Mouse (Mus musculus) midbrain, embryonic 15.5 days (tissue): Measurements from ENCODE around the gene Gm17509. TPM values are rescaled to one million over a fixed set of nuclear protein-coding genes. Genes with fewer than 3 reads are reported as not detected.
A peak's percentile ranks its signal among the peaks of the same experiment; 100 is the strongest.

Experiments
- ATAC-seq: fragments of 200-750 bp; cut with Nextera tagmentation; replicated peaks from 2 replicates; pipeline ENCODE4 v1.8.0; 2017; ENCODE audit warnings: moderate TSS enrichment
- H3K27ac ChIP-seq: fragments of 300-500 bp; sonication (generic); 2 replicates; pipeline ENCODE4 v1.5.1; 2015; ENCODE audit warnings: mild to moderate bottlenecking, inconsistent platforms
- H3K27me3 ChIP-seq: fragments of 300-500 bp; sonication (generic); replicated peaks from 2 replicates; pipeline ENCODE4 v1.6.1; 2015; ENCODE audit warnings: inconsistent platforms
- H3K36me3 ChIP-seq: fragments of 300-500 bp; sonication (generic); replicated peaks from 2 replicates; pipeline ENCODE4 v1.6.1; 2015; ENCODE audit warnings: inconsistent platforms
- H3K4me1 ChIP-seq: fragments of 300-500 bp; sonication (generic); 2 replicates; pipeline ENCODE4 v1.6.1; 2015; ENCODE audit warnings: inconsistent platforms
- H3K4me2 ChIP-seq: fragments of 300-500 bp; sonication (generic); 2 replicates; pipeline ENCODE4 v1.6.1; 2015; ENCODE audit warnings: inconsistent platforms, mild to moderate bottlenecking, moderate library complexity
- H3K4me3 ChIP-seq: fragments of 300-500 bp; sonication (generic); 2 replicates; pipeline ENCODE4 v1.5.1; 2015; ENCODE audit warnings: mild to moderate bottlenecking, inconsistent platforms
- H3K9ac ChIP-seq: fragments of 300-500 bp; sonication (generic); 2 replicates; pipeline ENCODE4 v1.6.1; 2015; ENCODE audit warnings: mild to moderate bottlenecking, inconsistent platforms
- H3K9me3 ChIP-seq: fragments of 300-500 bp; sonication (generic); 2 replicates; pipeline ENCODE4 v1.6.1; 2016; ENCODE audit warnings: inconsistent platforms
- WGBS: fragments of 180-500 bp; shearing (Covaris S2); methylation state at CpG from one replicate; pipeline ENCODE4 v1.1.7; 2015; ENCODE audit warnings: mixed read lengths; 5-methylcytosine and 5-hydroxymethylcytosine counted together
- polyA plus RNA-seq: library from polyadenylated mRNA; unstranded; fragments of >200 nt; fragmentation: Nextera tagmentation; extraction: Ambion mirVana; gene quantifications from 2 replicates; pipeline ENCODE4 v1.2.1, GENCODE M21; 2015

Gm17509 gene
- polyA plus RNA-seq, 1 experiment from 2014 or later: 0.46 TPM

DNA sequence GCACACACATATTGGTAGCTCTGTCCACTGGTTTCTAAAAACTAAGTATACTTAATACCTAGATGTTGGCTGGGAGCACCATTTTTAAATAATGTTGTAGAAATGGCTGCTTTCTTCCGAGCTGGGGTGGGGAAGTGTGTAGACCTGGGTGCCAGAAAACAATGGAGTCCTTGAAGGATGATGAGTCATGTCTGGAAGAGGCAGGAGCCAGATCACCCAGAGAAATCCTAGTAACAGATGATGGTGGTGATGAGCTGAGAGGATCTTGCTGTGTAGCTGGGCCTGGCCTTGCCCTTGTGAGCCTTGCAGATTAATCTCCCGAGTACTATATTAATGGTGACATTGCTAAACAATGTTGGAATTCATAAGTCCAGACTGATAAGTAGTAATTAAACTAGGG is 4.0 kb upstream of the Gm17509 start:
- no peak for ATAC-seq
- 75% methylated on average over 2 of the region's 2 CpGs for WGBS
- Histone ChIP-seq H3K4me1 (peaks cover 15% of the 10 kb centered on the region), H3K27me3 (0 out of 2 replicates have a peak, but pooled peaks cover 5% of the 10 kb centered on the region), H3K4me3 (no peak overlapping the region), H3K9me3 (no peaks in the 10 kb centered on the region), H3K4me2 (no peak overlapping the region), H3K9ac (no peak overlapping the region), H3K36me3 (no peaks in the 10 kb centered on the region), H3K27ac (no peak overlapping the region)

DNA sequence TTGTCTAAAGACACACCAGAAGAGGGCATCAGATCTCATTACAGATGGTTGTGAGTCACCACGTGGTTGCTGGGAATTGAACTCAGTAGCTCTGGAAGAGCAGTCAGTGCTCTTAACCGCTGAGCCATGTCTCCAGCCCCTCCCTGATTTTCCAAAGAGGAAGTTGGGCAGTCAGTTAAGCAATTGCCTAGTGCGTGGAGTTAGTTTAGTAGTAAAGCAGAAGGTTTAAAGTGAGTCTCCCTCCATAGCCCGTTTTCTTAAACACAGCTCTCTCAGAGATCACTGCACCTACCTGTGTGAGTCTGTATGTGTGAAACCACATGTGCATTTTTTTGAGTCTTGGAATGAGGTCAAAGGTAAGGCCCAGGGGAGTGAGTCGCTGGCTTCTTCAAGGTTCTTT is 2.2 kb upstream of the Gm17509 start:
- Histone ChIP-seq H3K27ac (no peak overlapping the region), H3K4me3 (no peak overlapping the region), H3K9me3 (no peaks in the 10 kb centered on the region), H3K36me3 (no peaks in the 10 kb centered on the region), H3K4me1 (peaks cover 18% of the 10 kb centered on the region), H3K9ac (no peak overlapping the region), H3K4me2 (no peak overlapping the region), H3K27me3 (0 out of 2 replicates have a peak, but pooled peaks cover 5% of the 10 kb centered on the region)
- 49% methylated on average over 5 of the region's 5 CpGs for WGBS
- no peak for ATAC-seq

DNA sequence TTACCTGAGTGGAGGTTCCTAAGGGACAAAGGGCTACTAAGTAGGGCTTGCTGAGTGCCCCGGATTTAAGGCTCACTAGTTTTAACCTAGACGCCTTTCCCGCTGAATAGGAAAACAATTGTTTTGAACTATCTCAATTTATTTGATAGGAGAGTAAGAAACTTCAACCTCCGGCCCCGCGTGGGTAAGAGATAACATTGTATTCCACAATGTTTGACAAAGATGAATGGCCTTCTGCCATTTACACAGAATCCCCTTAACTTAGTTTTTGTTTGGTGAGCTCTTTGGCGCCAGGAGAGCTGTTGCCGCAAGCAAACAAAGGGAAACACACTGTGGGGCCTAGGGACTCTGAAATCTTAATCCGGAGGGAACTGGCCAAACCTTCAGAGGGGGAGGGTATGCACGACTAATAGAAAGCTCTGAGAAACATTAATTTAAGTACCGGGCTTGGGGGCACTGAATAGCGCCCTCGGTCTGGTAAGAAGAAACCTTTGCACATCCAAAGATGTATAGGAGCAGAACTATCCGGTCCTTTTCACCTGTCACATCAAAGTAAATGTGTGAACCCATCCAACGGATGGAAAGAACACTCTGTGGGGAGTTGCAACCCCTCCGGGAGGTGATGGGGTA is 889 bp downstream of the Gm17509 start:
- peak overlapping the region; percentile 84 for H3K4me2 ChIP-seq
- no peak; the same call in 1 of the 2 replicates for ATAC-seq
- H3K36me3 ChIP-seq: no peaks in the 10 kb centered on the region
- peaks cover 23% of the 10 kb centered on the region for H3K4me1 ChIP-seq
- peak overlapping the region; percentile 82 for H3K27ac ChIP-seq
- WGBS: 2% methylated on average over 16 of the region's 16 CpGs
- no peaks in the 10 kb centered on the region for H3K9me3 ChIP-seq
- H3K27me3 ChIP-seq: 0 out of 2 replicates have a peak, but pooled peaks cover 5% of the 10 kb centered on the region
- H3K4me3 ChIP-seq: peak overlapping the region; percentile 89
- peak overlapping the region; percentile 89 for H3K9ac ChIP-seq

- Histone ChIP-seq H3K36me3 (no peaks in the 10 kb centered on the region), H3K4me2 (no peak overlapping the region), H3K27ac (no peak overlapping the region), H3K4me3 (no peak overlapping the region), H3K9ac (no peak overlapping the region), H3K4me1 (peaks cover 23% of the 10 kb centered on the region), H3K9me3 (no peaks in the 10 kb centered on the region), H3K27me3 (0 out of 2 replicates have a peak, but pooled peaks cover 5% of the 10 kb centered on the region)
- no peak for ATAC-seq
- 89% methylated on average over 2 of the region's 2 CpGs for WGBS
These were observed 2.8 kb downstream of the Gm17509 start for GRCm38 (mm10) chr13:117218092-117218491.

- ATAC-seq: no peak
- WGBS: 68% methylated on average over 11 of the region's 11 CpGs
These were observed 3.3 kb downstream of the Gm17509 start for GRCm38 (mm10) chr13:117217621-117218020.

GRCm38 (mm10) chr13:117216752-117217363 is 4.0 kb downstream of the Gm17509 start:
- 19% methylated on average over 9 of the region's 9 CpGs for WGBS
- Histone ChIP-seq H3K9me3 (no peaks in the 10 kb centered on the region), H3K9ac (no peak overlapping the region), H3K4me2 (no peak overlapping the region), H3K4me3 (no peak overlapping the region), H3K36me3 (no peaks in the 10 kb centered on the region), H3K4me1 (peaks cover 15% of the 10 kb centered on the region), H3K27me3 (no peaks in the 10 kb centered on the region), H3K27ac (no peak overlapping the region)
- no peak for ATAC-seq

More at GRCm38 (mm10) chr13:117217621-117218020, 3.3 kb downstream of the Gm17509 start:
- H3K4me3 ChIP-seq: no peak overlapping the region
- no peak overlapping the region for H3K27ac ChIP-seq
- no peaks in the 10 kb centered on the region for H3K9me3 ChIP-seq
- no peak overlapping the region for H3K9ac ChIP-seq
- peaks cover 23% of the 10 kb centered on the region for H3K4me1 ChIP-seq
- no peaks in the 10 kb centered on the region for H3K36me3 ChIP-seq
- no peak overlapping the region for H3K4me2 ChIP-seq
- H3K27me3 ChIP-seq: 0 out of 2 replicates have a peak, but pooled peaks cover 5% of the 10 kb centered on the region

DNA sequence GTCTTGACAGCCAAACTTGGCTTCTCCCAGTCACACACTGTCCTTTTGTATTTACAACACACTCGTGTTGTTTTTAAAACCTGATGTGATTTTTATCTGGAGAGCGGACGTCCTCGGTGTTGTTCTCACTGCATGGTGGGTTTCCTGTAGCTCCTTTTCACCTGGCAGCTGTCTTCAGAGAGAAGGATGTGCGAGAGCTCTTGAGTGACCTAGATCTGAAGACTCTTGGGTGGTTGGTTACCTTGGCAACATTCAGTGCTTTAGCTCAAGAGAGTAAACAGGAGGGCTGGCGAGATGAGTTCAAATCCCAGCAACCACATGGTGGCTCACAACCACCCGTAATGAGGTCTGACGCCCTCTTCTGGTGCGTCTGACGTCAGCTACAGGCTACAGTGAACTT is 4.7 kb downstream of the Gm17509 start:
- Histone ChIP-seq H3K27ac (no peak overlapping the region), H3K27me3 (no peaks in the 10 kb centered on the region), H3K36me3 (no peaks in the 10 kb centered on the region), H3K9ac (no peak overlapping the region), H3K4me3 (no peak overlapping the region), H3K4me2 (no peak overlapping the region), H3K9me3 (no peaks in the 10 kb centered on the region), H3K4me1 (peaks cover 11% of the 10 kb centered on the region)
- no peak for ATAC-seq
- WGBS: 9% methylated on average over 10 of the region's 10 CpGs

- Histone ChIP-seq H3K36me3 (no peaks in the 10 kb centered on the region), H3K9ac (no peak overlapping the region), H3K27me3 (no peaks in the 10 kb centered on the region), H3K4me3 (no peak overlapping the region), H3K9me3 (no peaks in the 10 kb centered on the region), H3K4me1 (peaks cover 11% of the 10 kb centered on the region), H3K4me2 (no peak overlapping the region), H3K27ac (no peak overlapping the region)
- 3% methylated on average over 10 of the region's 10 CpGs for WGBS
- no peak for ATAC-seq
These were observed 5.4 kb downstream of the Gm17509 start for GRCm38 (mm10) chr13:117215481-117215880.

GRCm38 (mm10) chr13:117211386-117211875 is 9.4 kb downstream of the Gm17509 start:
- H3K4me3 ChIP-seq: no peak overlapping the region
- no peak overlapping the region for H3K4me2 ChIP-seq
- H3K9me3 ChIP-seq: no peaks in the 10 kb centered on the region
- ATAC-seq: no peak
- H3K27ac ChIP-seq: no peak overlapping the region
- no peaks in the 10 kb centered on the region for H3K27me3 ChIP-seq
- no peaks in the 10 kb centered on the region for H3K36me3 ChIP-seq
- WGBS: 66% methylated on average over 11 of the region's 11 CpGs
- H3K9ac ChIP-seq: no peak overlapping the region
- H3K4me1 ChIP-seq: peaks cover 5% of the 10 kb centered on the region; the same call in 1 of the 2 replicates

- WGBS: 86% methylated on average over 6 of the region's 6 CpGs
- Histone ChIP-seq H3K27ac (no peak within 1 kb of the TSS), H3K36me3 (no peaks in the 10 kb centered on the region), H3K27me3 (no peaks in the 10 kb centered on the region), H3K4me2 (no peak within 1 kb of the TSS), H3K9me3 (no peaks in the 10 kb centered on the region), H3K9ac (no peak within 1 kb of the TSS), H3K4me1 (no peaks in the 10 kb centered on the region), H3K4me3 (no peak within 1 kb of the TSS)
- ATAC-seq: no peak
These were observed 12.6 kb downstream of the Gm17509 start, which contains the start of gene Emb for GRCm38 (mm10) chr13:117208236-117208635. Gene Emb (plus strand): TSS chr13:117208536.

DNA sequence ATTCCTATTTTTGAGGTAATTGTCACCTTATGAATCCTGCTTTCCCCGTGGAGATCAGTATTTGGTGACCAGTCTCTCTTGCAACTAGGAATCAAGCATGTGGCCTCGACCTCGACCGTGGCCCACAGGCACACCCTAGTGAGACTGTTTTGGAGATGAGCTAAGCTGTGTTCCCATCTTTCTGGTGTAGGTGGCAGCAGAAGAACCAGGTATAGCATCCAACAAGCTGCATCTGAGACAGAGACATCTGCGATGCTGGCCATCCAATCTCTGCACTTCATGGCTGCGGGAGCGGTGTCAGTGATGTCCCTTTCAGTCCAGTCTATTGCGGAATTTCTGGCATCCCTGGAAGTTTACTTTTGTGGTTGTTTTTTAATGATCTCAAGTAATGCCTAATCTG is 14.8 kb downstream of the Gm17509 start:
- Histone ChIP-seq H3K27ac (no peak overlapping the region), H3K9me3 (no peaks in the 10 kb centered on the region), H3K27me3 (no peaks in the 10 kb centered on the region), H3K4me1 (no peaks in the 10 kb centered on the region), H3K9ac (no peak overlapping the region), H3K4me2 (no peak overlapping the region), H3K36me3 (no peaks in the 10 kb centered on the region), H3K4me3 (no peak overlapping the region)
- ATAC-seq: no peak
- 93% methylated on average over 8 of the region's 8 CpGs for WGBS

DNA sequence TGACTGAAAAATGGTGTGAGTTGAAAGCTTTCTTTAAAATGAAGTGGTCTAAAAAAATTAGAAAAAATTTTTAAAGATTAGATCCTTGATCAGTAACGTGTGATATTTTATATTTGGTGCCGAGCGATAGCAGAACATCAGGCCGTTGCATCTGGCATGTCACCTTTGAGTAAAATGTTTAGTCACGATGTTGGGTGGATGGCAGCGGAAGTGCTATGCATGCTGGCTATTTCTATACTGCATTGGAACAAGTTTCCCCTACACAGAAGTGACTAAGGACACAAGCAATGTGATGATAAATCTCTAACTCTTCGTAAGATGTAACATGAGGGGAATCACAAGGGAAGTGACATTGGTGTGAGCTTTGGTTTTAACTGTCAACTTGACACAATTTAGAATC is 16.2 kb downstream of the Gm17509 start:
- H3K27me3 ChIP-seq: no peaks in the 10 kb centered on the region

More for the DNA sequence above, 16.2 kb downstream of the Gm17509 start:
- H3K36me3 ChIP-seq: no peaks in the 10 kb centered on the region
- no peak overlapping the region for H3K27ac ChIP-seq
- no peak overlapping the region for H3K9ac ChIP-seq
- H3K4me1 ChIP-seq: no peaks in the 10 kb centered on the region
- H3K4me2 ChIP-seq: no peak overlapping the region
- no peak overlapping the region for H3K4me3 ChIP-seq
- ATAC-seq: no peak
- 92% methylated on average over 7 of the region's 7 CpGs for WGBS
- no peaks in the 10 kb centered on the region for H3K9me3 ChIP-seq
